Mouse (Mus musculus) spleen, postnatal 10 days (tissue): ENCODE data around the gene Ppp1r10.
"Not testable (repeated sequence)": the region's sequence is repeated elsewhere in the genome, so short reads cannot be mapped to it uniquely, and the experiment has no call there.

Experiments used
- DNase-seq, 2 experiments: peaks; one replicate each; pipeline ENCODE4 v3.0.0; 2021 to 2022; ENCODE audit warnings: low spot score in 2 of 2

Gene Ppp1r10

DNA sequence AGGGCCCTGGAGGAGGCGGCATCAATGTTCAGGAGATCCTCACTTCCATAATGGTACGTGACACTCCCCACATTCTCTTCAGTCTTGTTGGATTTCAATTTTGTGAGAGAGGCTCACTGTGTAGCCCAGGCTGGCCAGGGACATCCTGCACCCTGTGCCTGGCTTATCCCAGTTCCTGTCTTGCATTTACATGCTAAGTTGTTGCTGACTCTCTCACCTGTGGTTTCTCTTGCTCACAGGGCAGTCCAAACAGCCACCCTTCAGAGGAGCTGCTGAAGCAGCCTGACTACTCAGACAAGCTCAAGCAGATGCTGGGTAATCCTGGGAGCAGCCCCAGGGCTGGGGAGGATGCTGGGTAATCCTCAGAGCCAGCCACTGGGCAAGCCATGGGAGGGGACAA is 13.3 kb downstream of the Ppp1r10 start:
- DNase-seq = no peak

DNA sequence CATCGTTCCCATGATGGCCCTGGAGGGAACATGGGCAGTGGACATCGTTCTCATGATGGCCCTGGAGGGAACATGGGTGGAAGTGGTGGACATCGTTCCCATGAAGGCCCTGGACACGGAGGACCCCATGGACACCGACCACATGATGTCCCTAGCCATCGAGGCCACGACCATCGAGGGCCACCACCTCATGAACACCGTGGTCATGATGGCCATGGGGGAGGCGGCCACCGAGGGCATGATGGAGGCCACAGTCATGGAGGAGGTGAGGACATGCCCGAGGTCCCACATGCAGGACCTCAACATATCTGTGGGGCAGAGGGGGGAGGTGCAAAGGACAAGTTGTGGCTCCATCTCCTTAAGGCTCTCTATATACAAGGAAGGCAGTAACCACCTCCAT is 14.4 kb downstream of the Ppp1r10 start:
- no peak for DNase-seq

DNA sequence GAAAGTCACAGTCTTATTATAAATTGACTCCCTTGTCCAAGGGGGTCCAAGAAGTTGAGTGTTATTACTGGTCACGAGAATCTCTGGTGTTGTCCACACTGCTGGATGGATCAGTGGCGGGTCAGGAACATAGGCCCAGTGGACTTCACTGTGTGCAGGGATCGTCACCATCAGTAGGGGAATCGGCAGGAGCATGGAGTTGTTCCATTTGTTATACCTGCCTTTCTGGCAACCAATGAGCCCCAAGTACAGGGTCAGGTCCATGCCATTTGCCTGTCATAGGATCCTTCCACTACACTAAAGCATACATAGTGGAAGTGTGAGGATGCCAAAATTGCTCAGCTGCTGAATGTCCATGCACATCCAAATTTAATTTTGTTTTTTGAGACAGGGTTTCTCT is 16.4 kb downstream of the Ppp1r10 start:
- no peak for DNase-seq

DNA sequence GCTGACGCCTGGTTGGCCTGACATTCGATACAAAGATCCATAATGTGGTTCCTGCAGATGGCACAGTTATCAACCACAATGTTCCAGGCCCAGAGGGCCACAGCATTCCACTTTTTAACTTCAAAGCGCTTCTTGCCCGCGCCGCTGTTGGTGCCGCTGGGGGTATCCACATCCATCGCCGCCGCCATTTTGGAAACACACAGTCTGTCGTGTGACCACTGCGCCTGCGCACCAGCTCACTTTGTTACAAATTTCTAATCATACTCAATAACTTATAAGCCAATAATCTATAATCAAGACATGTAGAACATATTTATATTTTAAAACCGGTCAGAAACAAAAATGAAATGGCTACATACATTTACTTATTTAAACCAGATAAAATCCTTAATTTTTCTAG is 19.5 kb downstream of the Ppp1r10 start:
- DNase-seq = not testable (repeated sequence)

DNA sequence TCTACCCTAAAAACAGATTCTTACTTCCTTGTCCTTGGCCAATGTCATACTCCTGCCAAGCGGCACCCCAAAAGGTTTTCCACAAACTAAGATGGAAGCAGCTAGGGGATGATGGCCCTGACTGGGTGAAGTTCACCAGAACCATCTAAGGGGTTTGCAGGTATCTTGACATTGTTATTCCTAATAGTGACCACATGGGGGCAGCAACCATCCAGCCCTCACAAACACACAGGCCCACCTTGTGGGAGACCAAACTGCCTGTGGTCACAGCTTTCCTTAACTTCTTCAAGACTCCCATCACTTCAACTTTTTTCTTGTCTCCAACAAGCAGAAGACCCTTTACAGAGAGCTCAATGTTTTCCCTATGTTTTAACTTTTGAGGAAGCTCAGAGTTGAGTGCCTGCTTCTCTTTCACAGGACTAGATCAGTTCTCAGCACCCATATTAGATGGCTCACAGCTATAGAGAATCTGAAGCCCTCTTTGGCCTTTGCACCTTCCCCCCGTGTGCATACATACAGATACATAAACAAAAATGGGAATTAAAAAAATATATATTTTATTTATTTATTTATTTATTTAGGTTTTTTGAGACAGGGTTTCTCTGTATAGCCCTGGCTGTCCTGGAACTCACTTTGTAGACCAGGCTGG is 21.6 kb downstream of the Ppp1r10 start:
- peak in 1 of 2 experiments; percentile 60 for DNase-seq

DNA sequence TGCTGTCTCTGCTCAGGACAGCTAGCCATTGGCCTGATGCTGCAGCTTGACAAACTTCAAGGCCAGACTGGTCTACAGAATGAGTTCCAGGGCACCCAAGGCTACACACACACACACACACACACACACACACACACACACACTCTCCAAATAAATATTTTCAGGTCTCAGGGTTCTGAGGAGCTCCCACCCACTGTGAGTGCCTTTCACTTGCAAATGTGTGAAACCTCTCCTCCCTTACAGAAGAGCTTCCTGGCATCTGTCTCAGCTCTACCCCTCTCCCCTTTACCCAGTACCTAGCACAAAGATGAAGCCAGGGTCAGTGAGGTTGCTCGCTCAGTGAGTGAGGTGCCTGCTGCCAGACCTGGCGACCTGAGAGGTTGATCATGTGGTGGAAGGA is 22.9 kb downstream of the Ppp1r10 start:
- no peak for DNase-seq

DNA sequence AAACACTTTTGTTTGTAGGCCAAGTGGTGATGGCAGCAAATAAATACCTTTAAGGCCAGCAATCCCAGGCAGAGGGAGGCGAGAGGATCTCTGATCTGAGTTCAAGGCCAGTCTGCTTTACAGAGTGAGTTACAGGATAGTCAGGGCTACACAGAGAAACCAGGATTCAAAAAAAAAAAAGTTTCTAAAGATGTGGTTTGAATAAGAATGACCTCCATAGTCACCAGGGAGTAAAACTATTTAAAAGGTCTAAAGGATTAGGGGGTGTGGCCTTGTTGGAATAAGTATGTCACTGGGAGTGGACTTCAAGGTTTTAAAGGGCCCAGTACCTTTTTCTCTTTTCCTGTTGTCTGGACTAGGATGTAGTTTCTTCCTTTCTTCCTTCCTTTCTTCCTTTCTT is 23.7 kb downstream of the Ppp1r10 start:
- no peak for DNase-seq

DNA sequence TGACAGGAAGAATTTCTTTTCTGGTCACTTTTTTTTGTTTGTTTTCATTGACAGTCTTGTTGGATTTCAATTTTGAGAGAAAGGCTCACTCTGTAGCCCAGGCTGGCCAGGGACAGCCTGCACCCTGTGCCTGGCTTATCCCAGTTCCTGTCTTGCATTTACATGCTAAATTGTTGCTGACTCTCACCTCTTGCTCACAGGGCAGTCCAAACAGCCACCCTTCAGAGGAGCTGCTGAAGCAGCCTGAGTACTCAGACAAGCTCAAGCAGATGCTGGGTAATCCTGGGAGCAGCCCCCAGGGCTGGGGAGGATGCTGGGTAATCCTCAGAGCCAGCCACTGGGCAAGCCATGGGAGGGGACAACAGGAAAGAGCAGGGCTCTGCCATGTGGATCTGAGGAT is 34.7 kb downstream of the Ppp1r10 start:
- DNase-seq = peak in 1 of 2 experiments; percentile 8

DNA sequence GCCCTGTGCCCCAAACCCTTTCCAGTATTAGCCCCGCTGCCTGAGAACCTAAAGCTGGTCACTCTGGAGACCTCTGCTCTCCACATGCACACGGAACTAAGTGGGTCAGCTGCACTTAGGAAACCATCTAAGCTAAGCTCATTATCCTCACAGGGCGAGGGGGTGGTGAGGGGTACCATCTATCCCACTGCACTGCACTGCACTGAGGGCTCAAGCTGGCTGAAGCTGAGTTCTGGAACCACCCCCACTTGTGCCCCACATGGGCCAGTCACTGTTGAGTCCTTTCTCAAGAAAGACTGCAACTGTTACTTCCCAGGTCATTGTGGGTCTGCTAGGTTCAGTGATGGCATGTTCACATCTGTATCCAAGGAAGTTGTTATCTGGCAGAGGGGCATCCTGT is 36.3 kb downstream of the Ppp1r10 start:
- not testable (repeated sequence) for DNase-seq

DNA sequence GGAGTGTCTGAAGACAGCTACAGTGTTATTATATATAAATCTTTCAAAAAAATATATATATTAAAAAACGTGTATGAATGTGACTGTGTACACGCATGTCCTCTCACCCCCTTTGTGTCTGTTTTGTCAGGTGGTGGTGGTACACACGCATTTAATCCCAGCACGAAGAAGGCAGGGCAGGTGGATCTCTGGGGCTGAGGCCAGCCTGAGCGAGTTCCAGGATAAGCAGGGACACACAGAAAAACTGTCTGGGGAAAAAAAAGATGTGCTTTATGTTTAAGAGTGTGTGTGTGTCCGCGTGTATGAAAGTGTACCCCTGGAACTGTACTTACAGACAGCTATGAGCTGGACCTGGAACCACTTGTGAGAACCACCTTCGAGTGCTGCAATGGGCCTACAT is 38.4 kb downstream of the Ppp1r10 start:
- DNase-seq = no peak

DNA sequence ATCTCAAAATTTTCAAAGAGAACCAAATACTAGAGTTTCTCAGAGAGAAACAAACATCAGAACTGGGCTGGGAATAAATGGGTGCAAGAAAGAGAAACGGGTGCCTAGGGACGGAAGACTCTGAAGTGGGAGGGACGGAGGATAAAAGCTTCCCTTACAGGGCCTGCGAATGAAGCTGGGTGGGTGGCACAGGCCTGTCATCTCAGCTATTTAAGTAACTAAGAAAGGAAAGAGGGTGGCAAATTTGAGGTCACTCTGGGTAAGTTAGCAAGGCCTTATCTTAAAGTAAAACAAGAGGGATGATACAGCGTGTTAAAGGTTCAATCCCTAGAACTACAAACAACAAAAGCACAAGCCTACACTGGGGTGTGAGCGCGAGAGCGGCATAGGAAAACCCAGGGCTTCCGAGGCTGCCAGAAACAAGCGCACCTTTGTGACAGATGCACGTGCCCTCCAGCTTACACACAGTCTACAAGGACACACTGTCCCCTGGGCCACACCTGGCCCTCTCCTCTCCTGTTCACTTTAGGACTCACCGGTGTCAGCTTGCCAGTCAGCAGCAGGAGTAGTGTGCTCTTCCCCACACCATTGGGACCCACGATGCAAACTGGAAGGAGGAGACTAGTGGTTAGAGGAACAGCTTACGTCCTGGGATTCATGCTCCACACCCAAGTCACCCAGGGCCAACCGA is 42.4 kb downstream of the Ppp1r10 start:
- DNase-seq = no peak

DNA sequence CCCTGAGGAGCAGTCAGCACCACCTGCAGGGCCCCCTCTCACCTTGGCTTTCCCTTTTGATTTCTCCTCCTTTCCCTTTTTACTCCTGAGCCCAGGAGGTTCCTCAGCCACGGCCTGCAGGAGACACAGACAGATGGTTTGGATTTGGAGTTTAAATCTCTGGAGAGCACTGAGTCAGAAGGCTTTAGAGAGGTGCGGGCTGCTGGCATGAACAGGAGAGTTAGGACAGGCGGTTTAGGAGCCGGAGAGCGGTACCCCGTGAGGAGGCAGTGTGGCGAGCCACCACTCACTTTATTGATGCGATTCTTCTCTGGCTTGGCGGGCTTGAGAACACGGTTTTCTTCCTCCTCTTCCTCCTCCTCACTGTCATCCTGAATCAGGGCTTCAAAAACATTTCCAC is 47.0 kb downstream of the Ppp1r10 start:
- DNase-seq = peak in 1 of 2 experiments; percentile 10

DNA sequence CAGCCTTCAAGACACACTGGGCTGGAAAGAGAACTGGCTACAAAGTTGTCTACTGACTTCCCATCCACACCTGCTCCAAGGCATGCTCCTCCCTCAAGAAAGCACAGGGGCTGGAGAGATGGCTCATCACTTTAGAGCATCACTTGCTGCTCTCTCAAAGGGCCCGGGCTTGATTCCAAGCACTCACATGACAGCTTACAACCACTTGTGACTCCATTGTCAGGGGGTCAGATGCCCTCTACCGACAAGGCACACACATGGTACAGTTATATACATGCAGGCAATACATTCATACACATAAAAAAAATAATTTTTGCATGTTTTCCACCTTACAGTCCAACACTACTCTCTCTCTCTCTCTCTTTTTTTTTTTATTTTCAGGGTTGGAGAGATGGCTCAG is 51.4 kb downstream of the Ppp1r10 start:
- DNase-seq = no peak

DNA sequence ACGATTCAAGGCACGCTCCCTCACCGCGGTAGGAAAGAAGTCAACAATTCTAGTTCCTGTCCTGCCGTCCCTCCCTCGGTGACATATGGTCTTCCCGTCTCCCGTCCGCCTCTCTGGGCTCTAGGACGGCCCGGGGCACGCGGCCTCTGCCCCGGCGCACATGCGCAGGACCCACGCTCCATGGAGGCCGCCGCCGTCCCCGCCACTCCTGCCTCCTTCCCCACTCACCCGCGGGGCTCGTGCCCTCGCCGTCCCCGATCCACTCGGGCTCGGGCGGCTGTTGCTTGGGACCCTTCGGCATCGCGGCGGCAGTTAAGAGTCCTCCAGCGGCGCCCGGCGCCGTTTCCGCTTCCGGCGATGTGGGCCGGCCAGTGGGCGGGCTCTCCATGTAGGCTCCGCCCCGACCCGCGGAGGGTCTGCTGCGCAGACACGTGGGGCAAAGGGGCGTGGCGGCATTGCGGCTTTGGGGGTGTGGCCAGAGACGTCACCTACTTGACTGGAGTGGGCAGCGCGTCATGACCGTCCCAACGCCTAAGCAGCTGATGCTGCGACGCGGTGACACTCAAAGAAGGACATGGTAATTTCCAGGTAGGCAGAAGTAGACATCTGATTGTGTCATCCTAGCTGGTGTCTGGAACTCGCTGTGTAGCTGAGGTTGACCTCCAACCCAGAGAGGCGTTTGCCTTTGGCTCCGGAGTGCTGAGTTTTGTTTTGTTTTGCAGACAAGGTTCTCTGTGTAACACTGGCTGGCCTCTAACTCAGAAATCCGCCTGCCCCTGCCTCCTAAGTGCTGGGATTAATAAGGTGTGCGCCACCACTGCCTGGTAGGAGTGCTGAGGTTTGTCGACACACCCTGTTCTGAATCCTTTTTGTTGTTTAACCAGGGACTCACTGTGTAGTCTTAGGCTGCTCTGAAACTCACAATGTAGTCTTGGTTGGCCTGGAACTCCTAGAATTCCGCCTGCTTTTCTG is 53.5 kb downstream of the Ppp1r10 start, which contains the start of gene Abcf1:
Gene Abcf1 (minus strand): TSS at position 344 of the 972 bp plus-strand sequence.
- peak; percentile 99 to 100 for DNase-seq

DNA sequence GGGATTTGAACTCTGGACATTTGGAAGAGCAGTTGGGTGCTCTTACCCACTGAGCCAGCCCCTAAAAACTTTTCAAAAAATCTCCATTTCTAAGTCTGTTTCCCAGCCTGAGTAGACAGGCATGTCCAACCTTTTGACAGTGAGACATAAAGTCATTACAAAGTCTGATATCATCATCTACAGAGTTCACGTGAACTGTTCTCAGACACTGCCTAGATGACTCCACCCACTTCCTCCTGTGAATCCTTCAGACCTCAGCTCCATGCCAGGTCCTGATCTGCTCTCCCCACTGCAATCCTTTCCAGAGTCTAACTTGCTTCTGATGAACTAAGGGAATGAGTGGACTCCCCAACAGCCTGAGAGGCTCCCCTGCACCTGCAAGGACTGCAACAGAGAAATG is 55.9 kb downstream of the Ppp1r10 start:
- no peak for DNase-seq

DNA sequence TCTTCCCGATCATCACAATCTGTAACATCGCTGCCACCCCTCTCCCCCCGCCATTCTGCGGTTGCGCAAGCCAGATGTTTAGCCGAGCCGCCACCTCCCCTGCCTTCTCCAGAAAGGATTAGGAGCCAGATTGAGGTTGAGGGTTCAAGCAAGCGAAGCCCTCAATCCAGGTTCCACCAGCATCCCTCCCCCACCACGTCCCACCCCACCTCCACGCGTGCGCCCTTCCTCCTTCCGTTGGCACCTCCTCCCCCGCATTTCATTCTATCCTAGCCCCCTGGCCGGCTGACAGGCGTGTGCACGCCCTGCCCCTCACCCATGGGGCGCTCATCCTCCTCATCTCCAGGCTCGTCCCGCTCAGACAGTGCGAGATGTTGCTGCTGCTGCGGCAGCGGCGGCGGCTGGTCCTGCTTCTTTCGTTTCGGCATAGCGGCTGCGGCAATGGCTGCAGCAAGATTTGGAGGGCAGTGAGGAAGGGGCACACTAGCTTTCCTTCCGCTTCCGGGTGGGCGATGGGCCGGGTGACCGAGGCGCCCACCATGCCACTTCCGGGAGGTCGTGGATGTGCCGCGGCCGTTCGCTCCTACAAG is 62.7 kb downstream of the Ppp1r10 start:
- DNase-seq = peak in 1 of 2 experiments; percentile 20

DNA sequence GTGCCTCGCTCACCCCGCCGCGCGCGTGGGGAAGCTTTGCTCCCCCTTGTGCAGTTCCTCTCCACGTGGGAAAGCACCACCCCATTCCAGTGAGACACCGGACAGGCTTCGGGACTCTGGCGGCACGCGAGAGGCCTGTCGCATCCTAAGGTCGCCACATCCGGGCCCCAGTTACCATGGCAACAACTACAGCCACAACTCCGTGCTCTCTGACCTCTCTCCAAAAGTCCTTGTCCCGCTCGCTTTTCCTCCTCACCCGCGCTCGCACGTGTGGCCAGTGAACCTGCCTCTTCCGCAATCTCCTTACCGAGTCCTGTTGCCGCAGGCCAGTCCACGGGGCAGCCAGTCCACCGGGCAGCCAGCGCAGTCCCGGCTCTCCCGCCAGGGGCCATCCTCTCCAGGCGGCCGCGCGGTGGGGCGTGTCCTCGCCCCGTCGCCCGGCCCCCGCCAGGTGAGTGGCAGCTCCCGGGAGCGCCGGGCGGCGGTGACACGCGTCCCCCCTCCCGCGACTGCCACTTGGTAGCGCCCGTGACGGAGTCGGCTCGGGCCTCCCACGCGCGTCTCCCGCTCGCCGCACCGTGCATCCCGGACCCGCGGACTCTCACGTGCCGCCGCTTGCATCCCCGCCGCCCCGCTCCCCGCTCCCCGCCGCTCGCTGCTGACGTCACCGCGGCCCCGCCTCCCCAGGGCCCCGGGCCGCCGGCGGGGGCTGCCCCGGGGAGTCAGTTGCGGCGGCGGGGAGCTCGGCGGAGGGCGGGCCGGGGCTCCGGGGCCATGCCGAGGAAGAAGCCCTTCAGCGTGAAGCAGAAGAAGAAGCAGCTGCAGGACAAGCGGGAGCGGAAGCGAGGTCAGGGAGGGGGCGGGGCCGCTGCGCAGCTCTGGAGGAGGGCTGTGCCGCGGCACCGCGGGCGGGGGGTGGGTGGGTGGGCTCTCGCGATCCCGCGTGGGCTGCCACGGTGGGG is 63.4 kb downstream of the Ppp1r10 start, which contains the start of the genes Gnl1 and Prr3:
Gene Gnl1 (plus strand): TSS at position 451 of the 962 bp plus-strand sequence.
Gene Prr3 (minus strand): TSS at position 836 of the 962 bp plus-strand sequence.
- DNase-seq = peak; percentile 86 to 87

DNA sequence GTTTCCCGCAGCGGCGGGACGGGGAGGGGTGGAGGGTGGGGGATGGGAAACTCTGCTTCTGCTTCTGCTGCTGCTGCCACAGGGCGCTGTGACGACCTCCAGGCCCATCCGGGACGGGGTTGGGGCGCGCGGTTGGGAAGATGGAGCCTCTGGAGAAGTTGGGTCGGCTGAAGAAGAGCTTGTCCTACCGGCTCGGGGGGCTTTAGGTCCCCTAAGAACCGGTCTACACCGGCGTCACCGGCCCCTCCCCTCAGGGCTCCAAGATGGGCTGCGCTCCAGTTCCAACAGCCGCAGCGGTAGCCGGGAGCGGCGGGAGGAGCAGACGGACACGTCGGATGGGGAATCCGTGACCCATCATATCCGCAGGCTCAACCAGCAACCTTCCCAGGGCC is 64.1 kb downstream of the Ppp1r10 start:
- peak in 1 of 2 experiments; percentile 44 for DNase-seq

DNA sequence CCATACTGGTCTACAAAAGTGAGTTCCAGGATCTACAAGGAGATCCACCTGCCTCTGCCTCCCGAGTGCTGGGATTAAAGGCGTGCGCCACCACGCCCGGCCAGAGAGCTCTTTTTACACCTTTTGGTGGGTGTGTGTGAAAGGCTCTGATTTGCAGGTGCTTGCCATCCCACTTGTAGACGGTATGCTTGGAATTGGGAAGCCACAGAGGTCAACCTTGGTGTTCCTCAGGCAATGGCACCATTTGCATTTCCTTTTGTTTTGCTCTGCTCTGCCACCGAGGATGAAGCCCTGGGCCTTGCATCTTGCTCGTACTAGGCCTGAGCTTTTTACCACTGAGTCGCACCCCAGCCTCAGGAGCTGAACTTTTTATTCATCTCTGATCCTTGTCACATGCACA is 65.5 kb downstream of the Ppp1r10 start:
- DNase-seq = no peak
